Mouse (Mus musculus) hindbrain, embryonic 10.5 days (tissue): Measurements from ENCODE around the gene Mrps12. TPM values are rescaled to one million over a fixed set of nuclear protein-coding genes. Genes with fewer than 3 reads are reported as not detected.
"Not testable (repeated sequence)": the region's sequence is repeated elsewhere in the genome, so short reads cannot be mapped to it uniquely, and the experiment has no call there.

ENCODE experiments used
- DNase-seq: peaks from one replicate; pipeline ENCODE4 v3.0.0-alpha.2; 2017; ENCODE audit warnings: low spot score
- H3K27ac ChIP-seq: fragments of 300-500 bp; sonication (generic); 2 replicates; pipeline ENCODE4 v1.5.1; 2016; ENCODE audit warnings: mild to moderate bottlenecking, moderate library complexity
- H3K27me3 ChIP-seq: fragments of 300-500 bp; sonication (generic); 2 replicates; pipeline ENCODE4 v1.6.1; 2016; ENCODE audit warnings: mild to moderate bottlenecking; ENCODE audit not compliant: poor library complexity, insufficient read depth, severe bottlenecking
- H3K36me3 ChIP-seq: fragments of 300-500 bp; sonication (generic); 2 replicates; pipeline ENCODE4 v1.6.1; 2016; ENCODE audit warnings: mild to moderate bottlenecking, moderate library complexity
- H3K4me1 ChIP-seq: fragments of 300-500 bp; sonication (generic); replicated peaks from 2 replicates; pipeline ENCODE4 v1.6.1; 2016; ENCODE audit warnings: mild to moderate bottlenecking
- H3K4me3 ChIP-seq: fragments of 300-500 bp; sonication (generic); 2 replicates; pipeline ENCODE4 v1.5.1; 2016; ENCODE audit warnings: mild to moderate bottlenecking, moderate library complexity
- H3K9me3 ChIP-seq: fragments of 300-500 bp; sonication (generic); 2 replicates; pipeline ENCODE4 v1.6.1; 2016; ENCODE audit warnings: mild to moderate bottlenecking, moderate library complexity
- WGBS: fragments of 180-500 bp; shearing (Covaris S2); methylation state at CpG from one replicate; pipeline ENCODE4 v1.1.7; 2016; 5-methylcytosine and 5-hydroxymethylcytosine counted together
- polyA plus RNA-seq: library from polyadenylated mRNA; unstranded; fragments of >200 nt; fragmentation: Nextera tagmentation; extraction: Ambion mirVana; gene quantifications from 2 replicates; pipeline ENCODE4 v1.2.1, GENCODE M21; 2016

Gene Mrps12
- polyA plus RNA-seq, 1 experiment from 2014 or later = 160 TPM

GRCm38 (mm10) chr7:28717726-28718125 lies 23.9 kb downstream of the Mrps12 start:
- Histone ChIP-seq H3K4me1 (peaks cover 18% of the 10 kb centered on the region), H3K4me3 (no peak overlapping the region), H3K9me3 (no peaks in the 10 kb centered on the region), H3K36me3 (no peaks in the 10 kb centered on the region), H3K27ac (no peak overlapping the region), H3K27me3 (0 out of 2 replicates have a peak, but pooled peaks cover 15% of the 10 kb centered on the region)
- WGBS = 89% methylated on average over 10 of the region's 10 CpGs
- no peak for DNase-seq

DNA sequence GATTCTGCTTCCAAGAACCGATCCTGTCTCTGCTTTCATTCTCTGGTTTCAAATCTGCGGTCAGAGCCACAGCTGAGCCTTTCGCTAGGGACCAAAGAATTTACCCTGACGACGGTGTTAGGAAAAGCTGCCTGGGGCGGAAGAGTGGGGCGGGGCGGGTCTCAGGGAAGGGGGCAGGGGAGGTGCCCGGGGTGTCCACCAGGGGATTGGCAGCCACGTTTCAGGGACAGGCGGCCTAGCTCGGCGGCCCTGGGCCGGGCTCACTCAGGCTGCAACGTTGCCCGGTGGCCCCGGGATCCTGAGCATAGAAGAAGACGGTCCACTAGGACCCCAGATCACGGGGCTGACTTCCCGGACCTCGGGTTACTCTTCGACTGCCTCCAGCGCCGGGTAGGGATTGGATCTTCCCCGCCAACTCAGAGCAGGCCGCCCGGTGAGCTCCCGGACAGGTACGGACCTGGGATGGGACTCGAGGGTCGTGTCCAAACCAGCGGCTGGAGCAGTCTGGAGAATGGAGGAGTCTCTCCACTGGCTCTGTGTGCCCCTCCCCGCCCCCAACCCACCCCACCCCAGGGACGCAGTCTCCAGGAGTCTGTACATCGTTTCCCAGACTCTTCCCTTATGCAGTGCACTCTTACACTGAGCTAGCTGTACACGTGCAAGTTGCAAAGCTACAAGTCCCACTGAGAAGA lies 24.9 kb downstream of the Mrps12 start, which contains the start of gene Fbxo17:
Gene Fbxo17, plus strand, starts transcription at position 215 of the 692 bp plus-strand sequence.
- Histone ChIP-seq H3K27ac (peak within 1 kb of the TSS; percentile 79), H3K4me3 (peak within 1 kb of the TSS; percentile 55), H3K36me3 (no peaks in the 10 kb centered on the region), H3K4me1 (peaks cover 18% of the 10 kb centered on the region), H3K9me3 (no peaks in the 10 kb centered on the region), H3K27me3 (0 out of 2 replicates have a peak, but pooled peaks cover 15% of the 10 kb centered on the region)
- 3% methylated on average over 36 of the region's 36 CpGs for WGBS
- DNase-seq = peak; percentile 72

DNA sequence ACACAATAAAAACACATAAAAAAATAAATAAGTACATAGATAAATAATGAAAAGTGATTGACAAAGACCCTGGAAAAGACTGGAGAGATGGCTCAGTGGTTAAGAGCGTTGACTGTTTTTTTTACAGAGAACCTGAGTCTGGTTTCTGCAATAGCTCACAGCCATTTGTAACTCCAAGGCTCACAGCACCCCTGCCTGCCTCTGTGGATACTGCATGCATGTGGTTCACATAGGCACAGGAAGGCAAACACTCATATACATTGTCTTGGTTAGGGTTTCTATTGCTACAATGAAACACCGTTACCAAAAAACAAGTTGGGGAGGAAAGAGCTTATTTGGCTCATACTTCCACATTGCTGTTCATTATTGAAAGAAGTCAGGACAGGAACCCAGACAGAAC lies 26.0 kb downstream of the Mrps12 start:
- Histone ChIP-seq H3K4me3 (no peak overlapping the region), H3K36me3 (no peaks in the 10 kb centered on the region), H3K4me1 (peaks cover 18% of the 10 kb centered on the region), H3K27ac (no peak overlapping the region), H3K27me3 (0 out of 2 replicates have a peak, but pooled peaks cover 15% of the 10 kb centered on the region), H3K9me3 (no peaks in the 10 kb centered on the region)
- 97% methylated on average over 2 of the region's 2 CpGs for WGBS
- DNase-seq = no peak

DNA sequence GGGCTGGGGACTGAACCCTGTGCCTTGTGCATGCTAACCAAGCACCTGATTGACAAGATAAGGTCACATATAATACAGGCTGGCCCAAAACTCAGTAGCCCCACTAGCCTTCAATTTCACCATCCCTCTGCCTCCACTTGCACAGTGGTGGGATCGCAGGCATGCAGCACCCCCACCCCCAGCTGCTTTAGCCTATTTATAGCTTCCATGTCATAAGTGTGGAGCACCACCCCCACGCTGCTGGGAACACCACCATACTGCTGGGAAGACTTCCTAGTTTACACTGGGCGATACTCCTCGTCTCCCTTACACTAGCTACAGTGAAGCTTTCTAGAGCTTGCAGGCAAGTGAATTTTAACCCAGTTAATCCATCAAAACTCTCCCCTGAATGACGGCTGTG lies 27.0 kb downstream of the Mrps12 start:
- 86% methylated on average over 5 of the region's 5 CpGs for WGBS
- DNase-seq = no peak
- Histone ChIP-seq H3K27me3 (0 out of 2 replicates have a peak, but pooled peaks cover 15% of the 10 kb centered on the region), H3K27ac (no peak overlapping the region), H3K9me3 (no peaks in the 10 kb centered on the region), H3K4me3 (no peak overlapping the region), H3K4me1 (peaks cover 18% of the 10 kb centered on the region), H3K36me3 (no peaks in the 10 kb centered on the region)

DNA sequence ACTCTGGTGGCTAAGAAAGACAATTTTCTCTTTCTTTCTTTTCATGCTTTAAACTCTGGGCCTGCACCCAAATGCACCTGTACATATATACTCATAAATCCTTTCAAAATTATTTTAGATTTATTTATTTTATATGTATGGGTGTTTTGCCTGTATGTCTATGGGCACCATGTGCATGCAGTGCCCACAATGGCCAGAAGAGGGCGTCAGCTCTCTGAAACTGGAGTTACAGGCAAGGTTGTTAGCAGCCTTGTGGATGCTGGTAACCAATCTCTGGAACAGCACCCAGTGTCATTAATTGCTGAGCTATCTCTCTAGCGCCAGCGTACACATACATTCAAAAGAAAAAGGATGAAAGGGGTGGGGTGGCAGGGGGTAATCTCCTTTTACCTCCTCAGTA lies 30.7 kb downstream of the Mrps12 start:
- 66% methylated on average over 3 of the region's 3 CpGs for WGBS
- Histone ChIP-seq H3K4me1 (peaks cover under 1% of the 10 kb centered on the region; the same call in 1 of the 2 replicates), H3K27ac (no peak overlapping the region), H3K9me3 (0 out of 2 replicates have a peak, but pooled peaks cover 2% of the 10 kb centered on the region), H3K27me3 (0 out of 2 replicates have a peak, but pooled peaks cover 8% of the 10 kb centered on the region), H3K36me3 (no peaks in the 10 kb centered on the region), H3K4me3 (no peak overlapping the region)
- DNase-seq = no peak

DNA sequence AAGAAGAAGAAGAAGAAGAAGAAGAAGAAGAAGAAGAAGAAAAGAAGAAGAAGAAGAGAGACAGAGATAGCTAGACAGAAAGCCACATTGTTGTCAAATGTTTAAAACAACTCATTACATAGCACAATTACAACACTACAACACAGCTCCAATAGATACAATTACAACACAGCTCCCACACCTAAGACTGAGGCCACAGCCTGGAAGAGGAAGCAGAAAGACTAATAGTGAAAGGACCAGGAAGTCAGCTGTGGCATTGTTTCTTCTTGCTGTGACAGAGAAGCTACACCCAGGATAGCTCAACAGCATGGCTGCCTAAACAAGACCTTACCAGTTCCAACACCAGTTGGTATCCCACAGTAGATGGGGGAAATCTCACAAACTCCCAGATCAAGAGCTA lies 32.2 kb downstream of the Mrps12 start:
- 0 out of 2 replicates have a peak, but pooled peaks cover 8% of the 10 kb centered on the region for H3K9me3 ChIP-seq
- no peak overlapping the region for H3K4me3 ChIP-seq
- no peaks in the 10 kb centered on the region for H3K4me1 ChIP-seq
- no peak for DNase-seq
- 0 out of 2 replicates have a peak, but pooled peaks cover 1% of the 10 kb centered on the region for H3K27me3 ChIP-seq
- no peaks in the 10 kb centered on the region for H3K36me3 ChIP-seq
- H3K27ac ChIP-seq = no peak overlapping the region

DNA sequence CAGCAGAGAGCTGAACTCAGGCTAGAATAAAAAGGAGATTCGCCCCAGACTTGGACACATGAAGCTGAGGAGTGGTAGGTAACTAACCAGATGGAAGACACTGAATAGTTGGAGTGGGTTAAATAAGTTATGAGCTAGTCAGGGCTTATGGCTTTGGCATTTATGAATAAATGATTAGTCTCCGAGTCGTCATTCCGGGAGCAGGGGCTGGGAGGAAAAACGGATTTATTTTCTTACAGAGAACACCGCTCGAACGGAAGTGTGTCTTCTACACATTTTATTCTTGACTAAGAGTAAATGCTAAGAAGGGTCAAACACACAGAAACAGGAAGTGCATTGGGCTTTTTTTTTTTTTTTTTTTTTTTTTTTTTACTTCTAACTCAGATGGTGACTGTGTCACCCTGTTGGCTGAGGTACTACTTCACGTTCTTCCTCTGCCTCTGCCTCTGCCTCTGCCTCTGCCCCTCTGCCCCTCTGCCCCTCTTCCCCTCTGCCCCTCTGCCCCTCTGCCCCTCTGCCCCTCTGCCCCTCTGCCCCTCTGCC lies 38.9 kb downstream of the Mrps12 start:
- Histone ChIP-seq H3K27ac (no peak overlapping the region), H3K4me1 (no peaks in the 10 kb centered on the region), H3K4me3 (no peak overlapping the region), H3K27me3 (no peaks in the 10 kb centered on the region), H3K9me3 (peaks cover 15% of the 10 kb centered on the region; the same call in 1 of the 2 replicates), H3K36me3 (no peaks in the 10 kb centered on the region)
- 80% methylated on average over 9 of the region's 9 CpGs for WGBS
- DNase-seq = no peak

- not testable (repeated sequence) for H3K4me3 ChIP-seq, H3K36me3 ChIP-seq, H3K27ac ChIP-seq, DNase-seq, H3K27me3 ChIP-seq, H3K4me1 ChIP-seq
- peaks cover 15% of the 10 kb centered on the region; the same call in 1 of the 2 replicates for H3K9me3 ChIP-seq
- WGBS = 95% methylated on average over 12 of the region's 12 CpGs
Measured at GRCm38 (mm10) chr7:28701306-28701705, 40.3 kb downstream of the Mrps12 start.

DNA sequence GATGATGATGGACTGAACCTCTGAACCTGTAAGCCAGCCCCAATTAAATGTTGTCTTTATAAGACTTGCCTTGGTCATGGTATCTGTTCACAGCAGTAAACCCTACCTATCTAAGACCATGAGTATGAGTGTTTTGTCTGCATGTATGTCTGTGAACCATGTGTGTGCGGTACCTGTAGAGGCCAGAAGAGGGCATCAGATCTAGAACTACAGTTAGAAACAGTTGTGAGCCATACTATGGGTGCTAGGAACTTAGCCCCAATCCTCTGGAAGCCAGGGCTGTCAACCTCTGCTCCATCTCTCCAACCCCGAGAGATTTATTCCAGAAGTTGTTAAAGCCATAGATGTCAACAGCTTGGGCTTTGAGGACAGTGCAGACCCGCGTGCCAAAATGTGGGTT lies 41.4 kb downstream of the Mrps12 start:
- Histone ChIP-seq H3K36me3 (no peaks in the 10 kb centered on the region), H3K9me3 (peaks cover 7% of the 10 kb centered on the region; the same call in 1 of the 2 replicates), H3K4me3 (no peak overlapping the region), H3K4me1 (no peaks in the 10 kb centered on the region), H3K27me3 (peaks cover 1% of the 10 kb centered on the region), H3K27ac (no peak overlapping the region)
- 98% methylated on average over 4 of the region's 4 CpGs for WGBS
- DNase-seq = no peak

- no peak for DNase-seq
- H3K36me3 ChIP-seq = no peaks in the 10 kb centered on the region
- peaks cover 31% of the 10 kb centered on the region for H3K27me3 ChIP-seq
- 94% methylated on average over 11 of the region's 11 CpGs for WGBS
- no peak overlapping the region for H3K4me3 ChIP-seq
- peaks cover 25% of the 10 kb centered on the region for H3K4me1 ChIP-seq
- H3K27ac ChIP-seq = no peak overlapping the region
- H3K9me3 ChIP-seq = peaks cover 11% of the 10 kb centered on the region; the same call in 1 of the 2 replicates
Measured at GRCm38 (mm10) chr7:28697277-28697676, 44.3 kb downstream of the Mrps12 start.

- Histone ChIP-seq H3K27ac (no peak overlapping the region), H3K4me3 (0 out of 2 replicates have a peak overlapping the region, but pooled peaks have one; percentile 32), H3K9me3 (0 out of 2 replicates have a peak, but pooled peaks cover 3% of the 10 kb centered on the region), H3K36me3 (no peaks in the 10 kb centered on the region), H3K4me1 (peaks cover 25% of the 10 kb centered on the region), H3K27me3 (peaks cover 35% of the 10 kb centered on the region)
- WGBS = 58% methylated on average over 8 of the region's 8 CpGs
- no peak for DNase-seq
Measured at GRCm38 (mm10) chr7:28694966-28695511, 46.6 kb downstream of the Mrps12 start.

- WGBS = 7% methylated on average over 14 of the region's 14 CpGs
- Histone ChIP-seq H3K4me3 (peak overlapping the region; percentile 32; the same call in 1 of the 2 replicates), H3K36me3 (no peaks in the 10 kb centered on the region), H3K27ac (no peak overlapping the region), H3K4me1 (peaks cover 25% of the 10 kb centered on the region), H3K27me3 (peaks cover 35% of the 10 kb centered on the region), H3K9me3 (0 out of 2 replicates have a peak, but pooled peaks cover 3% of the 10 kb centered on the region)
- peak; percentile 35 for DNase-seq
Measured at GRCm38 (mm10) chr7:28694423-28694822, 47.2 kb downstream of the Mrps12 start.
